Mouse (Mus musculus): Measurements from ENCODE around the gene Zfp568.
A peak's percentile ranks its signal among the peaks of the same experiment; 100 is the strongest.
"Not testable (repeated sequence)": the region's sequence is repeated elsewhere in the genome, so short reads cannot be mapped to it uniquely, and the experiment has no call there.

Gene Zfp568

GRCm38 (mm10) chr7:29983690-29984380, at the start of gene Zfp568:
TSS of gene Zfp568 (plus strand) at chr7:29983955.
- DNase-seq (ENCODE audit: low spot score in 2 of 2), result peak; percentile 87 to 91

- DNase-seq (ENCODE audit: low spot score in 2 of 2), result no peak
These were observed 44.9 kb upstream of the Zfp568 start for GRCm38 (mm10) chr7:29938856-29939255.

DNA sequence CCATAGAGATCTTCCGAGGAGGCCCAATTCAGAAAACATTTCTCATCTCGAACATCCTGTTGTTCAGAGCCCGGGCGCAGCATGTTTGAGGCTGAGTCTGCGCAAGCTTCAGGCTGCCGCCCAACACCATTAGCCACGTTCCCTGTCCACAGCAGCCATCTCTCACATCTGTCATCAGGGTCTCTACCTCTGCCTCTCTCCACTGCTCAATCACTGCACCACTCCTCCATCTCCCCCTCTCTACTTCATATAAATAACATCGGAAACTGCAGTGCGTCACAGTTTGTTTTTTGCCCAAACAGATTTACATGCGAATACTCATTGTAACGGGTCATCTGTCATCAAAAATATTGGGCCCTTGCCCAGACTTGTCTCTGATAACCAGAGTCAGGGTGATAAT, 42.7 kb upstream of the Zfp568 start:
- no peak for DNase-seq (ENCODE audit: low spot score in 2 of 2)

DNA sequence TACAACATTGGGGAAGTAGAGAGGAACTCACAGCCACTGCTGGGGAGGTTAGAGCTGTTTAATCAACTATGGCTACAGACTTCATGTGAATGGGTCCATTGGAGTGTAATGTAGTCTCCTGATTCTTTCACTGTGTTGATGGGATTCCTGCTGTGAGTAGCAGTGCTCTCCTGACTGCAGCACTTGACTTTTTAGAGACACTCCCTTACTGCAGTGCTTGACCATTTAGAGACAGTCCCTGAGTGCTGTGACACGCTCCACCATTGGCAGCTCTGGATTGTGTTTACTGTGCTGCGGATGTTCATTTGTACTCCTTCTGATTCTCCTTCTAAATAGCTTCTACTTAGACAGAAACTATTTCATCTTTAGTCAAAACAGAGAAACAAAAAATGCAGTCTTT, 41.0 kb upstream of the Zfp568 start:
- no peak for DNase-seq (ENCODE audit: low spot score in 2 of 2)

DNA sequence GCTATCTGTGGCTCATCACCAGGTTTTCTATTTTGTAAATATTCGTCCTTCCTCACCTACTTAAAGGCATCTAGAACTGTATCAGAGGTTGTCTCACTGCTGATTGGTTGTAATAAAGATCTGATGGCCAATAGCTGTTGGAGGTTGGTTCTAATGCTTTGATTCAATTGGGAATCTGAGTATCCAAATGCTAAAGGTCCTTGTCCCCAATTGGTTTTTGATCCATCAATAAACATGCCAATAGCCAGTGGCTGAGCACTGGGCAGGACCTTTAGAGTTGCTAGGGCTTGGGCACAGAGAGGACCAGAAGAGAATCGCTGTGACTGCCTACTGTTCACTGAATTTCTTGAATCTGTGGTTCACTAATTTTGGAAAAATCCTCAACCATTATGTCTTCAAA, 40.0 kb upstream of the Zfp568 start:
- no peak for DNase-seq (ENCODE audit: low spot score in 2 of 2)

DNA sequence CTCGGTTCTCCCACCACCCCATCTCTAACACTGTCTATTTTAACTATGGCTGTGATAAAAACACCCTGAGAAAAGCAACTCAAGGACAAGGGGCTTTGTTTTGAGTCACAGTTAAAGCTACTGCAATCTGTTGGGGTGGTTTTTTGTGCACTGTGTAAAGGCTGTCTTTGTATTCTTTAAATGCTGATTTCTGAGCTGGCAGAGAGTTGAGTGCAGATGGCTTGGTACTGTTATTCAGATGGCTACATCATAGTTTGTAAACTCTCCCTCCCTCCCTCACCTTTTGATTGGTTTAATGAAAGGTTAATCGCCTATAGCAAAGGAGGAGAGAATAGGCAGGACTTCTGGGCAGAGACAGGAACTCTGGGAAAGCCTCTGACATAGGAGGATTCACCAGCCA, 39.6 kb upstream of the Zfp568 start:
- no peak for DNase-seq (ENCODE audit: low spot score in 2 of 2)

GRCm38 (mm10) chr7:29953086-29953485, 30.7 kb upstream of the Zfp568 start:
- no peak for DNase-seq (ENCODE audit: low spot score in 2 of 2)

- DNase-seq (ENCODE audit: low spot score in 2 of 2), result peak; percentile 75 to 81
These were observed 30.0 kb upstream of the Zfp568 start, which contains the start of gene Zfp74 for GRCm38 (mm10) chr7:29953513-29954401. TSS of gene Zfp74 (minus strand) at chr7:29954089.

GRCm38 (mm10) chr7:29954731-29955130, 29.0 kb upstream of the Zfp568 start:
- DNase-seq (ENCODE audit: low spot score in 2 of 2), result peak; percentile 47 to 70

DNA sequence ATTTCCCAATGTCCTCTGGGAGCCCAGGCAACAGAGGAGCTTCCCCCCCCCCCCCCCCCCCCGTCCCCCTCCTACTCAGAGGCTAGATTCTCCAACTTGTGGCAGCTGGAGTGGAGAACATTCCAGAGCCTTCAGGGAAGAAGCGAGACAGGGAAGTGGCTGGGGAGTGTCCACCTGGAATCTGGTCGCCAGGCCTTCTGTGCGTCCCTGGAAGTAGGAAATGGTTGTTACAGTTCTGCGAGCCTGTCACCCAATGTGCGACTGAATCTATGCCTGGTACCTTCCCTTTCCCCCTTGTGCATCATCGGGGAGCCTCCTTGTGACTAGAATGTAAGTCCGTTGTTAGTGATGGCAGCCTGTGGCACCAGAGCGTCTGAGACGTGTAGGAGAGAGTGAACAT, 27.5 kb upstream of the Zfp568 start:
- no peak for DNase-seq (ENCODE audit: low spot score in 2 of 2)

GRCm38 (mm10) chr7:29958125-29958724, 25.5 kb upstream of the Zfp568 start:
- DNase-seq (ENCODE audit: low spot score in 2 of 2), result no peak

DNA sequence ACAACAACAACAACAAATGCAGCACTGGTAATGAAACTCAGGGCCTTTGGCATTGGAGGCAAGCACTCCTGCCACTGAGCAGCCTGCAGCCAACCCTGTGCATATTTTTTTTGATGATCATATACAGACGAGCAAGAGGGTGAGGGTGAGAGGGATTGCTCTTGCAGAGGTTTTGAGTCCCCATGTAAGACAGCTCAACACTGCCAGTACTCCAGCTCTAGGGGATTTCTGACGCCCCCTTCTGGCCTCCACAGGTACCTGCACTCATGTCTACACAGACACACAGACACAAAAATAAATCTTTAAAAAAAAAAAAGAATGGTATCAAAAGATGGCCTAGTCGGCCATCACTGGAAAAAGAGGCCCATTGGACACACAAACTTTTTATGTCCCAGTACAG, 24.8 kb upstream of the Zfp568 start:
- DNase-seq (ENCODE audit: low spot score in 2 of 2), result no peak

GRCm38 (mm10) chr7:29965115-29965810, 18.5 kb upstream of the Zfp568 start:
- not testable (repeated sequence) for DNase-seq (ENCODE audit: low spot score in 2 of 2)

DNA sequence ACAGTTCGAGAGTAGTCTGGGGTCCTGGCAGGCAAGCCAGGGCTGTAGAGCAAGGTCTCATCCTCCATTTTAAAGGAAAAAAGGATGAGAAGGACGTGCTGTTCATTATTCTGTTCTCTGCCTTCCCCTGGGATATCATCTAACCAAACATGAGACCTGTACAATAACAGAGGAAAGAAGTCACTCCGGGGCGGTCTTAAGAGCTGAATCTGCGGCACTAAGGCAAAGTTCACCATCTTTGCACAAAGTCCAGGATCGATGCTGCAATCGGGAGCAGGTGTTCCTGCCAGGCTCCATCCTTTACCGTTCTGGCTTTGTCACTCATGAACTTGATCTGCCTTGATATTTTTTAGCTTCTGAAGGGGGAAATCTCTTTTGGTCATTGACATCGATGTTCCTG, 13.1 kb upstream of the Zfp568 start:
- DNase-seq (ENCODE audit: low spot score in 2 of 2), result no peak

GRCm38 (mm10) chr7:29980761-29981160, 3.0 kb upstream of the Zfp568 start:
- no peak for DNase-seq (ENCODE audit: low spot score in 2 of 2)

DNA sequence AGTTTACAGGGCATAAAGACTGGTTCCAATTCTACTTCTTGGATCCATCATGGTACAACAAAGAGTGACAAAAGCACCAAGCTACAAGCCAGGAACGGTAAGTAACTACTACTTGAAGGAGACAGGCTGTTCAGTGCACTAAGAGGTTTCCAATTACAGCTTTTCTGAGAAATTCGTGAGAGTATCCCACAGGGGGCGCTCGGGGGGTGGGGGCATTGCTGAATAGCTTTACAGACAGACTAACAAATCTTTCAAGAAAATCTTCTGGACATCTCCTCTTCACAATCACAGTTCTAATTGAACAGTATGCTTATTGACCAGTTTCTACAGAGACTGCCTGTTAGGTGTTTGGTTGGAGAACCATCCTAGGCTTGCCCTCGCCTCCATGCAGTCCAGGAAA, 2.3 kb upstream of the Zfp568 start:
- DNase-seq (ENCODE audit: low spot score in 2 of 2), result peak in 1 of 2 experiments; percentile 43

DNA sequence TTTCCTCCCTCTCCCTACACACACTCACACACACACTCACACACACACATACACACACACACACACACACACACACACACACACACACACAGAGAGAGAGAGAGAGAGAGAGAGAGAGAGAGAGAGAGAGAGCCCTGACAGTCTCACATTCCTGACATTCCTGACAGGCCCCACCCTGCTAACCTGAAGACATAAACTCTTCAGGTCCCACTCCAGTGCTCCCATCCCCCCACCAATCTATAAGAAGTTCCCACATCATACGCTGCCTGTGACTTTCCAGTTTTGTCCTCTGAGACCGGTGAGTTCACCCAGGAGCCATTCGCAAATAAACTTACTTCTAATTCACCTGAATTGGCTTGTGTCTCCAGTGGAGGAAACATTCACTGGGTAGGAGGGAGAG, 1.9 kb upstream of the Zfp568 start:
- DNase-seq (ENCODE audit: low spot score in 2 of 2), result no peak

- DNase-seq (ENCODE audit: low spot score in 2 of 2), result no peak
These were observed 1.4 kb upstream of the Zfp568 start for GRCm38 (mm10) chr7:29982341-29982740.

GRCm38 (mm10) chr7:29982931-29983330, 824 bp upstream of the Zfp568 start:
- DNase-seq (ENCODE audit: low spot score in 2 of 2), result peak in 1 of 2 experiments; percentile 26

DNA sequence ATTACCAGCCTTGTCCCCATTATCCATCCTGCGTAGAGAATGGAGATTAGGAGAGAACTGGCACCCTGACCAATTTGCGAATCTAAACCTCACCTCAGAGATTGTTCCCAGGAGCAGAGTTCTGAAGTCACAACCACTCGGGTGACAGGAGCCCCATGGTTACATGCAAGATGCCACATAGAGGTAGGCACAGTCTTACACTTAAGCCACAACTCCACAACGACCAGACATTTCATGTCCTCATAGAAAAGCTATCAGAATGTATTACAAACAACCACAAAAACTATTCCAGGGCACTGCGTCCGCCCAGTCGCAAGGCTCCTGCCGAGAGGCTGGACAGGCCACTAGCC, 440 bp upstream of the Zfp568 start:
- no peak for DNase-seq (ENCODE audit: low spot score in 2 of 2)

GRCm38 (mm10) chr7:29986101-29986500, 2.3 kb downstream of the Zfp568 start:
- no peak for DNase-seq (ENCODE audit: low spot score in 2 of 2)

DNA sequence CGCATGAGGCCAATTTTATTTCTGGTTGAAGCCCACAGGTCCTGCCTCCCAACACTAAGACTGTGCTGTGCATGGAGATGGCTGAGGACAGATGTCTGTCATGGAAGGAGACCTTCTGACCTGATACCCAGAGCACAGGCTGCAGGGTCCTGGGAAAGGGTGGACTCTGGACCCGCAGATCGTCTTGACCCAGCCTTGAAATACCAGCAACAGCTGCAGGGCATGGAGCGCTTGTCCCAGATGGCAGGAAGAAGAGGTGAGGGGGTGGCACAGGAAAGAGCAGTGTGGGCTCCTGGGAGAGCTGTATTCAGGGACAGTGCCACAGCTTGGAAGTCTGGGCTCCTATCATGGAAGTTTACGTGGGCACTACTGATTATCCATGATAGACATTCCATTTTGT, 3.8 kb downstream of the Zfp568 start:
- no peak for DNase-seq (ENCODE audit: low spot score in 2 of 2)
